Mouse (Mus musculus): ENCODE measurements around the gene Slc11a1.

Gene Slc11a1

GRCm38 (mm10) chr1:74415143-74415542 lies 40.1 kb downstream of the Slc11a1 start:
- no peak for DNase-seq

- DNase-seq: no peak
Observed at GRCm38 (mm10) chr1:74418747-74419439, 43.9 kb downstream of the Slc11a1 start.

GRCm38 (mm10) chr1:74419440-74419794 lies 44.4 kb downstream of the Slc11a1 start:
- no peak for DNase-seq

- no peak for DNase-seq
Observed at GRCm38 (mm10) chr1:74423147-74423546, 48.2 kb downstream of the Slc11a1 start.

- DNase-seq: no peak
Observed at GRCm38 (mm10) chr1:74425845-74426244, 50.9 kb downstream of the Slc11a1 start.

GRCm38 (mm10) chr1:74433220-74433619 lies 58.2 kb downstream of the Slc11a1 start:
- DNase-seq: no peak

GRCm38 (mm10) chr1:74434596-74434995 lies 59.6 kb downstream of the Slc11a1 start:
- no peak for DNase-seq

- DNase-seq: no peak
Observed at GRCm38 (mm10) chr1:74435563-74435962, 60.6 kb downstream of the Slc11a1 start.

All from right cerebral cortex, postnatal 14 days (tissue).